Mouse (Mus musculus) thymus, postnatal 36 days (tissue): Measurements from ENCODE around the gene Kdm2b.
A peak's percentile ranks its signal among the peaks of the same experiment; 100 is the strongest.

Experiments
- DNase-seq, 2 experiments: peaks; one replicate each; pipeline ENCODE4 v3.0.0; 2022; ENCODE audit warnings: mixed read lengths in 2 of 2

Kdm2b gene

DNA sequence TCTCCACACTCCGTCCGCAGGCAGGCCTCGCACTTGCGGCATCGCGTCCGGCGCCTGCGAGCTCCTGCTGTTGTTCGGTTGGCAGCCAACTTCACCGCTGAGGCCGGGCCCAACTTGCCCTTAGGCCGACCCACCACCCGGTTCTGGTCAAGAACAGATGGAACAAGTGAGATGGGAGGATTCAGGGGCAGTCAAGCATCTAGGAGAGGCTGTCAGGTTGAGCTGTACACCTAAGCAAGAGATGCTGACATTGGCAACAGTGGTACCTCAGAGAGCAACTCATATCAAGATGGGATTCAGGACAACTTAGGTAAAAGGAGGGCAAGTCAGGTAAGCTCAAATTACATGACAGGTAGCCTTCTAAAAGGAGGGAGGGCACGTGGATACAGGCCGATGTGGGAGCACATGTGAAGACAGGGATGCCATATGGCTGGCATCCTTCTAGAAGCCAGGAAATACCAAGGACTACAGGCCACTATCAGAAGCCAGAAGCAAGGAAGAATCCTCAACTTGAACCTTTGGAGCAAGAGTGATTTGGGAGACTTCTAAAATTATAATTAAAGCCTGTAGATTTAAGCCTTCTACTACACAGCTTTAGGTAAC is 100.9 kb downstream of the Kdm2b start:
- DNase-seq = no peak

GRCm38 (mm10) chr5:122887926-122888611 is 101.6 kb downstream of the Kdm2b start:
- no peak for DNase-seq

- DNase-seq = no peak
Measured at GRCm38 (mm10) chr5:122887033-122887432, 102.6 kb downstream of the Kdm2b start.

- DNase-seq = no peak
Measured at GRCm38 (mm10) chr5:122884594-122885348, 104.9 kb downstream of the Kdm2b start.

GRCm38 (mm10) chr5:122883652-122884235 is 105.9 kb downstream of the Kdm2b start:
- no peak for DNase-seq

DNA sequence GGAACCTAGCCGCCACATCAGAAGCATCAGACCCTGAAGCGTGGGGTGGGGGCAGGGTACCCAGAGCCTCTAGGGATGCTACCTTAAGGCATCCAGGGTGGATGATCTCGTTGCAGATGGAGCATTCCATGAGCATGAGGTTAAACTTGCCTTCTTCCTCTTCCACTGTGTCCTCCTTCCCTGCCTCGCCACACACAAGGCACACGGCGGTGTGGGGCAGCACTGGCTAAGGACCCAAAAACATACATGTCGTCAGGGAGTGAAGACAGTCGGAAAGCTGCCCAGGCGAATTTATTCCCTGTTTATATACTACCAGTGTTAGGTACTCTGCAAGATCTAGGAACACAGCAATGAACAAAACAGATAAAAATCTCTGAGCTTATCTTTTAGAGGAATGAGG is 106.4 kb downstream of the Kdm2b start:
- DNase-seq = no peak

GRCm38 (mm10) chr5:122882256-122883050 is 107.2 kb downstream of the Kdm2b start:
- DNase-seq = no peak

DNA sequence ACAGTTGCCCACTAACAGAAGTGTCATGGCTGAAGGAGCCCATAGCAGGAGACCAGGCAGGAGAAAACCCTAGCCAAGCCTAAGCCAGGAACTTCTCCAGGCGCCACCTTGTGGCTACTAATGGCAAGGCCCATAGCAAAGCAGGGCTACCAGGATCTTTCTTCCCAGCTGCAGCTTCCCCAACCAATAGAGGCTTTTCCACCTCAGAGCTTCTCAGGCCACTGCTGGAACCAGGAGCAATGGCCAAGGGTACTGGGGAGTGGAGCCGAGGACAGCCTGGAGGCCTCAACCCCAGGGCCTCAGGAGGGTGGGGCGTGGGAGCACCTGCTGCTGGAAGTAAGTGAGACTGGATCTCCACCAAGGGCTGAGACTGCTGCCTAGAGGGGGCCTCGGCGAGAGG is 108.3 kb downstream of the Kdm2b start:
- DNase-seq = peak; percentile 50 to 60

DNA sequence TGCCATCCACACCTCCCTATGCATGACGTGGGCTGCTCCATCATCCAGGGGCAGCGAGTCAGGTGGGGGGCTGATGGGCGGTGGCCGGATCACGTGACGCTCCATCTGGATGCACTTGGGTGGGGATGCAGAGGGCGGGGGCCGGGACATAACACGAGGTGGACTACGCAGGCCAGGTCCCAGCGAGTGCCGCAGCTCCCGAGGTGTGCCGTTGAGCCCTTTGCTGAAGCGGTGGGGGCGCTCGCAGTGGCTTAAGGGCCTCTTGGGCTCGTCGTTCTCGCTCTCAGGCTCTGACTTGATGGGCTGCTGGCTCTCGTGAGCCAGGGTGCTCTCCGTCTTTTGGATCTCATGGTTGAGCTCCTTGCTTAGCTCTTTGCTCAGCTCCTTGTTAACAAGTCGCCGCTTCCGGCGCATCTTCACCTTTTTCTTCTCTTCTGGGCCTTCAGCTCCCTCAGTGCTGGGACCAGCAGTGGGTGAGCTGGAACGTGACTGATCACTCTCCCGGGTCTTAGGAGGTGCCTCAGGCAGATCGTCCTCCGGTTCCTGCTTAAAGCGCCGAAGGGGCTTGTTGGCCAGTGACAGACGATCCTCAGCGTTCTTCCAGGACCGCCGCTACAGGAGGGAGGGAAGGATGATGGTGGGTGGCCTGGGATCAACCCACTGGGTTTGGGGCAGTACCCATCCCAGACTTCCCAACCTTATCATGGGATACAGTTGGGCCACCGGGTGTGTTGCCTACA is 109.2 kb downstream of the Kdm2b start:
- DNase-seq = no peak

GRCm38 (mm10) chr5:122876671-122877070 is 113.0 kb downstream of the Kdm2b start:
- DNase-seq = no peak

- DNase-seq = no peak
Measured at GRCm38 (mm10) chr5:122874359-122874758, 115.3 kb downstream of the Kdm2b start.

GRCm38 (mm10) chr5:122873573-122873972 is 116.0 kb downstream of the Kdm2b start:
- DNase-seq = no peak

- no peak for DNase-seq
Measured at GRCm38 (mm10) chr5:122872626-122873025, 117.0 kb downstream of the Kdm2b start.

DNA sequence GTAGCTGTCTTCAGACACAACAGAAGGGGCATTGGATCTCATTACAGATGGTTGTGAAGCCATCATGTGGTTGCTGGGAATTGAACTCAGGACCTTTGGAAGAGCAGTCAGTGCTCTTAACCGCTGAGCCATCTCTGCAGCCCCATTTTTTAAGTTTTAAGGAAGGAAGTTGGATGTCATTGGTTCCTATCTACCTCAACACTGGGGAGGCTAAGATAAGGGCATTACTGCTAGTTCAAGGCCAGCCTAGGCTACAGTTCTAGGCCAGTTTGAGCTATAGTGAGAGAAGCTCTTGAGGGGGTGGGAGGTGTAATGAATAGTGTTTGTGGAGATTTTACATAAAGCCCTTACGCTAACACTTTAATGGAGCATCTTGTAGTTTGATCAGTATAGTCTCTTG is 126.6 kb downstream of the Kdm2b start:
- no peak for DNase-seq

GRCm38 (mm10) chr5:122855858-122856257 is 133.8 kb downstream of the Kdm2b start:
- DNase-seq = no peak

GRCm38 (mm10) chr5:122852611-122853010 is 137.0 kb downstream of the Kdm2b start:
- DNase-seq = no peak

- DNase-seq = peak in 1 of 2 experiments; percentile 85
Measured at GRCm38 (mm10) chr5:122850319-122851002, 139.2 kb downstream of the Kdm2b start.

DNA sequence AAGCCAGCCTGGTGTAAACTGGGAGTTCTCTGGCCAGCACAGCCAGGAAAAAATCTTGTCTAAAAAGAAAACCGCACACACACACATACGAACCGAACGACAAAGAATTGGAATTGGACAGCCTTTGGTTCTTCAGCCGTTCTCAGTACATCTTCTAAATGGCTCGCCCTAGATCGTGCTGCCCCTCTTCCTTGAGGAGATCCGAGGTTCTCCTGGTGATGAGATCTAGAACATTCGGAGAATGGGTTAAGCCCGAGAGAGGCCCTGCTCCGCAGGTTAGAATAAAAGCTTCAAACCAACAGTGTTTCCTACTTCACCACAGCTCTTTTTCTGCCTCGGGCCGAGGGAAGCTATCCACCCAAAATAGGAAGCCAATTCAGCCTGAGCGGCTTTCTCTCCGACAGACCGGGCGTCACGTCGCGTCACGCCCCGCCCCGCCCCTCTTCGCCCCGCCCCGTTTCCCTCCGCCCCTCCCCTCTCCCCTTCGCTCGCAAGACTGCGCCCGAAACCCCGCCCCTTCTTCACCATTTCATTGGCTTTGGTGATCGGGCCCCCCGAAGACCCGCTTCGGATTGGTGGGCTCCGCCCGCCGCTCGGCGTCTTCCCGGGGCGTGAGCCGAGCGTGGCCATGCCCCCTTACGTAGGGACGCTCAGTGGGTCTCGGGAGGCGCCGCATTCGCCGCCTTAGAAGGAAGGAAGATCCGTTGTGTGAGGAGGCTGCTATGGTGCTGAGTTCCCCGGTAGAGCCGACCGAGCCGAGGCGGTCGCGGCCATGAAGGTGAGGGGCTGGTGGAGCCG is 139.9 kb downstream of the Kdm2b start, which contains the start of gene Rnf34:
Gene Rnf34, plus strand, starts transcription at position 528 of the 798 bp plus-strand sequence.
- peak; percentile 95 to 99 for DNase-seq

- no peak for DNase-seq
Measured at GRCm38 (mm10) chr5:122843799-122844198, 145.8 kb downstream of the Kdm2b start.

- no peak for DNase-seq
Measured at GRCm38 (mm10) chr5:122841126-122841525, 148.5 kb downstream of the Kdm2b start.
